Mouse (Mus musculus) cerebellum, adult 2 months (tissue): ENCODE results near the gene Taldo1. TPM values are rescaled to one million over a fixed set of nuclear protein-coding genes. Genes with fewer than 3 reads are reported as not detected.

Experiments
- DNase-seq, 2 experiments: peaks; one replicate each; pipeline ENCODE4 v3.0.0; 2021
- H3K27ac ChIP-seq: fragments of 200-500 bp; 2 replicates; pipeline ENCODE4 v1.5.1; 2012; ENCODE audit warnings: low read length, control low read depth, inconsistent platforms; ENCODE audit not compliant: insufficient read depth
- H3K27me3 ChIP-seq: fragments of 200-500 bp; 2 replicates; pipeline ENCODE4 v1.6.1; 2012; ENCODE audit warnings: inconsistent platforms, mild to moderate bottlenecking, low read length, moderate library complexity; ENCODE audit not compliant: control insufficient read depth, insufficient read depth
- H3K4me1 ChIP-seq: fragments of 200-500 bp; 2 replicates; pipeline ENCODE4 v1.6.1; 2011; ENCODE audit warnings: low read length; ENCODE audit not compliant: control insufficient read depth, insufficient read depth
- H3K4me3 ChIP-seq: fragments of 200-500 bp; replicated peaks from 2 replicates; pipeline ENCODE3; 2011; ENCODE audit warnings: mild to moderate bottlenecking, low read depth, low read length, control low read depth; ENCODE audit not compliant: insufficient read depth
- CTCF ChIP-seq: fragments of 200-500 bp; IDR thresholded peaks from 2 replicates; pipeline ENCODE4 v1.5.1; 2011; ENCODE audit warnings: low read depth, mild to moderate bottlenecking, control low read depth, low read length, moderate library complexity, borderline replicate concordance; ENCODE audit not compliant: insufficient read depth
- POLR2A ChIP-seq: fragments of 200-500 bp; IDR thresholded peaks from 2 replicates; pipeline ENCODE4 v1.6.1; 2011; ENCODE audit warnings: low read length, control low read depth, borderline replicate concordance; ENCODE audit not compliant: insufficient read depth
- WGBS: fragments of 180-500 bp; shearing (Covaris S2); methylation state at CpG from one replicate; pipeline ENCODE4 v1.1.7; 2018; 5-methylcytosine and 5-hydroxymethylcytosine counted together
- polyA plus RNA-seq: library from polyadenylated mRNA; depleted of rRNA; stranded (reverse); fragments of >200 nt; gene quantifications from 2 replicates; pipeline ENCODE4 v1.2.3, GENCODE M21; 2012

Taldo1 gene
- polyA plus RNA-seq, 1 experiment: 232 TPM

GRCm38 (mm10) chr7:141371942-141372595 is 19.9 kb upstream of the Taldo1 start:
- Histone ChIP-seq H3K4me1 (no peaks in the 10 kb centered on the region), H3K27ac (no peak overlapping the region), H3K4me3 (no peak overlapping the region), H3K27me3 (no peaks in the 10 kb centered on the region)
- DNase-seq: no peak
- no peak for TF ChIP-seq CTCF
- no peak for TF ChIP-seq POLR2A
- WGBS: 85% methylated on average over 6 of the region's 6 CpGs

- Histone ChIP-seq H3K4me1 (no peaks in the 10 kb centered on the region), H3K27ac (no peak overlapping the region), H3K27me3 (no peaks in the 10 kb centered on the region), H3K4me3 (no peak overlapping the region)
- TF ChIP-seq POLR2A (no peak), CTCF (no peak)
- WGBS: 36% methylated on average over 6 of the region's 6 CpGs
- DNase-seq: no peak
These were observed 18.4 kb upstream of the Taldo1 start for GRCm38 (mm10) chr7:141373611-141374010.

- TF ChIP-seq POLR2A (no peak), CTCF (no peak)
- H3K27ac ChIP-seq: no peak overlapping the region
- no peak overlapping the region for H3K4me3 ChIP-seq
- no peaks in the 10 kb centered on the region for H3K4me1 ChIP-seq
- no peaks in the 10 kb centered on the region for H3K27me3 ChIP-seq
- DNase-seq: no peak
These were observed 17.6 kb upstream of the Taldo1 start for GRCm38 (mm10) chr7:141374399-141374798.

- no peak for TF ChIP-seq CTCF
- no peak for TF ChIP-seq POLR2A
- H3K4me3 ChIP-seq: no peak overlapping the region
- no peaks in the 10 kb centered on the region for H3K27me3 ChIP-seq
- no peaks in the 10 kb centered on the region for H3K4me1 ChIP-seq
- H3K27ac ChIP-seq: no peak overlapping the region
- no peak for DNase-seq
- WGBS: 40% methylated on average over 4 of the region's 4 CpGs
These were observed 12.4 kb upstream of the Taldo1 start for GRCm38 (mm10) chr7:141379584-141379983.

GRCm38 (mm10) chr7:141381068-141381835 is 10.7 kb upstream of the Taldo1 start:
- Histone ChIP-seq H3K27me3 (no peaks in the 10 kb centered on the region), H3K4me3 (no peak overlapping the region), H3K27ac (peak overlapping the region; percentile 75; the same call in 1 of the 2 replicates), H3K4me1 (no peaks in the 10 kb centered on the region)
- no peak for TF ChIP-seq CTCF
- TF ChIP-seq POLR2A: no peak
- 73% methylated on average over 4 of the region's 4 CpGs for WGBS
- DNase-seq: no peak

- H3K27ac ChIP-seq: no peak overlapping the region
- WGBS: 57% methylated on average over 2 of the region's 2 CpGs
- TF ChIP-seq CTCF (no peak), POLR2A (no peak)
- H3K27me3 ChIP-seq: no peaks in the 10 kb centered on the region
- H3K4me1 ChIP-seq: peaks cover 4% of the 10 kb centered on the region
- no peak overlapping the region for H3K4me3 ChIP-seq
- DNase-seq: no peak
These were observed 4.1 kb upstream of the Taldo1 start for GRCm38 (mm10) chr7:141387807-141388486.

GRCm38 (mm10) chr7:141388487-141389109 is 3.4 kb upstream of the Taldo1 start:
- TF ChIP-seq CTCF (no peak), POLR2A (no peak)
- H3K4me1 ChIP-seq: peaks cover 6% of the 10 kb centered on the region
- H3K27me3 ChIP-seq: no peaks in the 10 kb centered on the region
- no peak overlapping the region for H3K27ac ChIP-seq
- 47% methylated on average over 3 of the region's 3 CpGs for WGBS
- no peak for DNase-seq
- no peak overlapping the region for H3K4me3 ChIP-seq
